Mouse (Mus musculus) pancreas, adult 10 weeks (tissue): ENCODE measurements around the gene Btbd7. TPM values are rescaled to one million over a fixed set of nuclear protein-coding genes. Genes with fewer than 3 reads are reported as not detected.

ENCODE experiments used
- polyA plus RNA-seq: library from polyadenylated mRNA; stranded (reverse); fragments of 350-450 nt; fragmentation: Illumina TruSeq; extraction: RNeasy Lipid Tissue Mini Kit (QIAGEN cat#74804); gene quantifications from one replicate; pipeline ENCODE4 v1.2.3, GENCODE M21; 2015; ENCODE audit warnings: low read depth, low replicate concordance; ENCODE audit not compliant: insufficient read depth

Btbd7 gene
- polyA plus RNA-seq = 4.7 TPM

GRCm38 (mm10) chr12:102878031-102878823, at the start of gene Btbd7:
TSS of gene Btbd7 (minus strand) at chr12:102878471.

DNA sequence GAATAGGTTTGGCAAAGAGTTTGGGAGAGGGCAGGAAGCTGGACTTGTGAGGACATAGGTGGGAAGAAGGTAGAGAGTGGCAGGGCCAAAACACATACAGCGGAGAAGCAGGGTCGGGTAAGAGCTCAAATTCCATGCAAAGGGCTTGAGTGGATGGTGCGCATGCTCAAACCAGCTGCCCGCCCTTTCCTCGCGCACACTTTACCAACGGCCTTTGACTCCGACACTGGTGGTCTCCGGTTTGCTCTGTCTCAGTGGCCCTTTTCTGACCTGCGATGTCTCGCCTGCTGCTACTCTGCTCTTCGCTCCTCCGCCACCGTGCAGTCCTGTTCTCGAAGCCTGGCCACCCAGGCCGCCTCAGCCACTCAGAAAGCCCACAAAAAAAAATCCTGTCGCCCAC, 20.8 kb upstream of the Btbd7 start, which contains the start of gene Cox8c:
Gene Cox8c, plus strand, starts transcription at position 226 of the 400 bp plus-strand sequence.

GRCm38 (mm10) chr12:102758403-102758756, 119.9 kb downstream of the Btbd7 start, which contains the start of gene Gm20604:
TSS of gene Gm20604 (minus strand) at chr12:102758672.

DNA sequence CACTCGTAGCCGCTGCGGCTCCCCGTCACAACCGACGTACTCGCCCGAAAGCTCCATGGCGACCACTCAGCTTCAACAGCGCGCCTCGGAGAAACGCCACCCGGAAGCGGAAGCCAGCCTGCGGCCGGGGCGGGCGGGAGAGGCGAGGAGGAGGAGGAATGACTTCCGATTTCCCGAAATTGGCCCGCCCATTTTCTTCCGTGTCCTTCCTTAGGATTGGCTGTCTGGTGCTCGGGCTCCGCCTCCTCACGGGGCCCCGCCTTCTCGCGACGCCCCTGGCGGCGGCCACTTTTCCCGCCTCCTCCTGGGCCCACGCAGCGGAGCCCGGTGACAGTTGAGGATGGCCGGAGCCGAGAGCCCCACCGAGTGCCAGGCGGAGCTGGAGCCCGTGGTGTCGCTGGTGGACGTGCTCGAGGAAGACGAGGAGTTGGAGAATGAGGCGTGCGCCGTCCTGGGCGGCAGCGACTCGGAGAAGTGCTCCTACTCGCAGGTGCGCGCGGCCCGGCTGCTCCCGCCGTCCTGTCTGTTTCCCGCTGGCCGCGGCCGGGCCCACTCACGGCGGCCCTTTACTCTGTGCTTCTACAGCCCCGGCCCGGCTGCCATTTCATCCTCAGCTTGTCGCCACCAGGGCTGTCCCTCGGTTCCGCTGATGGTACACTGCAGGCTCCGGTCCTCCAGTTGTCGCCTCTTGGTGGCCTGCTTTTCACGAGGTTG, 120.4 kb downstream of the Btbd7 start, which contains the start of the genes Gm28051, Gon7 and Ubr7:
Gene Gm28051, minus strand, starts transcription at position 77 of the 714 bp plus-strand sequence.
Gene Gon7, minus strand, starts transcription at position 115 of the 714 bp plus-strand sequence.
Gene Ubr7, plus strand, starts transcription at position 279 of the 714 bp plus-strand sequence.

GRCm38 (mm10) chr12:102743589-102744574, 134.4 kb downstream of the Btbd7 start, which contains the start of the genes Moap1 and Tmem251:
TSS of gene Moap1 (minus strand) at chr12:102743661.
TSS of gene Tmem251 (plus strand) at chr12:102743762.

Other genes starting within 250 kb of the Btbd7 start
- 4.5 TPM for gene Itpk1, start 173.5 kb downstream of the Btbd7 start, polyA plus RNA-seq
- 1.1 TPM for gene Moap1, start 134.8 kb downstream of the Btbd7 start, polyA plus RNA-seq
- 1.4 TPM for gene Tmem251, start 134.7 kb downstream of the Btbd7 start, polyA plus RNA-seq
- not detected for gene Gm28051, start 120.7 kb downstream of the Btbd7 start, polyA plus RNA-seq
- 2.0 TPM for gene Gon7, start 120.7 kb downstream of the Btbd7 start, polyA plus RNA-seq
- gene Ubr7, start 120.5 kb downstream of the Btbd7 start, polyA plus RNA-seq = 4.2 TPM
- 1.5 TPM for gene Gm20604, start 119.8 kb downstream of the Btbd7 start, polyA plus RNA-seq
- gene Cox8c, start 20.8 kb upstream of the Btbd7 start, polyA plus RNA-seq = not detected
- gene Unc79, start 70.4 kb upstream of the Btbd7 start, polyA plus RNA-seq = 2.8 TPM